9 mouse cellular contexts compared by ENCODE assay signal in the genomic region with DNA sequence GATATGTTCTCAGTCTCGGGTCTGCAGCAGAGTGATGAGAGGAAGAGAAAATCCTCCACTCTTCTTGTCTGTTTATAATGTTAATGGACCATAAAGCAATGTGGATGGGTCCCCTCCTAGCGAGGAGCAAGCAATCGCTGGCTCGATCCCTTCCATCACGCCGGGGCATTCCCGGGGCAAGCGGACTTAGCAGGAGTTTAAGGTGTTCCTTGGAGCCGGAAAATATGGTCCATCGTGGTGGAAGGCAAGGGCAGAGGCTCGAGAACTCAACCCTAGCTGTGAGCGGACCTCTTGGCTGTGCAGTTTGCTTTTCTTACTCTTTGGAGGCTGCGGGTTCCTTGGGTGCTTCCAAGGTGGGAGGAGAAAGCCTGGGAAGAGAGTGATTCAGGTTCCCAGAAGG.
DNase-seq lines count a peak whose midpoint lies in the region; ATAC-seq and TF ChIP-seq lines count a peak whose summit lies in the region.
"Had no signal": no experiment of that assay in that cellular context is flagged by ENCODE, and none has a peak within 500 bp of the region (broad histone marks: within the 10 kb centered on the region; RNA-seq: fewer than 3 reads in every experiment).

No protein-coding gene starts in this region.

- intact Hi-C loops in left cerebral cortex, postnatal 10 days (cut with DNase I): loop anchor here (5.0 to 10.0 kb wide), 2 partner anchors 458 to 560 kb away; no protein-coding TSS in a partner anchor

- peaks cover 34% of the 10 kb centered on the region for H3K27me3 ChIP-seq in lung, postnatal 0 days (replicated peaks; ENCODE audit: insufficient read depth, low read length)
- H3K27me3 ChIP-seq in intestine, embryonic 16.5 days (replicated peaks; ENCODE audit: control insufficient read depth, insufficient read depth, low read length): peaks cover 37% of the 10 kb centered on the region

- WGBS in lung, postnatal 0 days: 2% methylated on average over 13 of the region's 13 CpGs
- WGBS in intestine, embryonic 16.5 days: 2% methylated on average over 13 of the region's 13 CpGs
- 10% methylated on average over 13 of the region's 13 CpGs for WGBS in olfactory bulb, adult 2 months

- no peak for TF ChIP-seq EP300 in lung, postnatal 0 days (IDR thresholded peaks at IDR 0.05)

- TF ChIP-seq POLR2A in olfactory bulb, adult 2 months (IDR thresholded peaks at IDR 0.05; ENCODE audit: insufficient read depth, low read depth, low read length): no peak

- TF ChIP-seq CTCF in lung, postnatal 0 days (IDR thresholded peaks at IDR 0.05): no peak
- no peak for TF ChIP-seq CTCF in olfactory bulb, adult 2 months (IDR thresholded peaks at IDR 0.05; ENCODE audit: insufficient read depth, low read depth, low read length)

- no peak for ATAC-seq in lung, postnatal 0 days
- ATAC-seq in intestine, embryonic 16.5 days: no peak

- no peaks in the 10 kb centered on the region for H3K36me3 ChIP-seq in lung, postnatal 0 days (ENCODE audit: insufficient read depth, low read length)
- no peaks in the 10 kb centered on the region for H3K36me3 ChIP-seq in intestine, embryonic 16.5 days (ENCODE audit: control insufficient read depth, insufficient read depth, low read length)

- no peak overlapping the region for H3K4me3 ChIP-seq in lung, postnatal 0 days (ENCODE audit: low read depth, low read length)
- H3K4me3 ChIP-seq in intestine, embryonic 16.5 days (ENCODE audit: low read length): peak overlapping the region; percentile 54
- H3K4me3 ChIP-seq in olfactory bulb, adult 2 months (ENCODE audit: insufficient read depth, low read depth, low read length): peak overlapping the region; percentile 59

- no peaks in the 10 kb centered on the region for H3K9me3 ChIP-seq in lung, postnatal 0 days (ENCODE audit: low read length)
- H3K9me3 ChIP-seq in intestine, embryonic 16.5 days (ENCODE audit: control insufficient read depth, low read length): no peaks in the 10 kb centered on the region

- peak; percentile 12 to 18 for DNase-seq in cerebellum, postnatal 25 days
- no peak for DNase-seq in cerebellum, adult 11 months
- no peak for DNase-seq in lung, postnatal 0 days (ENCODE audit: low spot score)
- no peak for DNase-seq in lung, postnatal 25 days (ENCODE audit: low spot score)
- DNase-seq in ovary, postnatal 10 days (ENCODE audit: low spot score): no peak
- no peak for DNase-seq in left cerebral cortex, postnatal 10 days (ENCODE audit: extremely low spot score in 1 of 2, low spot score in 2 of 2)

- H3K4me1 ChIP-seq in lung, postnatal 0 days (ENCODE audit: insufficient read depth, low read depth, low read length): no peaks in the 10 kb centered on the region; the same call in 1 of the 2 replicates
- peaks cover 8% of the 10 kb centered on the region; the same call in 1 of the 2 replicates for H3K4me1 ChIP-seq in intestine, embryonic 16.5 days (ENCODE audit: control insufficient read depth, insufficient read depth, low read length)
- H3K4me1 ChIP-seq in olfactory bulb, adult 2 months (ENCODE audit: control insufficient read depth, insufficient read depth, low read length): no peaks in the 10 kb centered on the region

- H3K27ac ChIP-seq in lung, postnatal 0 days (ENCODE audit: low read length): no peak overlapping the region
- H3K27ac ChIP-seq in intestine, embryonic 16.5 days (ENCODE audit: low read length): no peak overlapping the region
- no peak overlapping the region for H3K27ac ChIP-seq in olfactory bulb, adult 2 months (ENCODE audit: insufficient read depth, low read depth, low read length)
- H3K27ac ChIP-seq: liver, embryonic 14.5 days had no signal

- H3K9ac ChIP-seq in lung, postnatal 0 days (replicated peaks; ENCODE audit: low read depth): no peak overlapping the region
- no peak overlapping the region for H3K9ac ChIP-seq in intestine, embryonic 16.5 days (ENCODE audit: low read depth, low read length)
- H3K9ac ChIP-seq: liver, embryonic 14.5 days had no signal

- 0 out of 2 replicates have a peak overlapping the region, but pooled peaks have one; percentile 17 for H3K4me2 ChIP-seq in lung, postnatal 0 days (replicated peaks; ENCODE audit: low read depth, low read length)
- H3K4me2 ChIP-seq in intestine, embryonic 16.5 days (ENCODE audit: low read depth, low read length): peak overlapping the region; percentile 23

Comparison
In these comparisons a context has a peak if more than half of its experiments do, and no peak if none do; other contexts are left out.
1. DNase-seq: peak in cerebellum, postnatal 25 days (2 of 2); none in cerebellum, adult 11 months (single experiment), lung, postnatal 0 days (single experiment), lung, postnatal 25 days (single experiment), ovary, postnatal 10 days (single experiment) and left cerebral cortex, postnatal 10 days (0 of 2).